23 mouse cellular contexts compared by ENCODE assay signal in genomic region chr3:154093745-154094322, GRCm38 (mm10).
DNase-seq lines count a peak whose midpoint lies in the region; ATAC-seq and TF ChIP-seq lines count a peak whose summit lies in the region.
"Had no signal": no experiment of that assay in that cellular context is flagged by ENCODE, and none has a peak within 500 bp of the region (broad histone marks: within the 10 kb centered on the region; RNA-seq: fewer than 3 reads in every experiment).

No protein-coding gene starts in this region.

- H3K9me3 ChIP-seq in kidney, embryonic 14.5 days (ENCODE audit: control insufficient read depth, low read length): peaks cover 5% of the 10 kb centered on the region; the same call in 1 of the 2 replicates
- H3K9me3 ChIP-seq in midbrain, embryonic 11.5 days (ENCODE audit: control insufficient read depth, low read length): no peaks in the 10 kb centered on the region
- no peaks in the 10 kb centered on the region for H3K9me3 ChIP-seq in midbrain, embryonic 13.5 days
- H3K9me3 ChIP-seq: embryonic facial prominence, embryonic 12.5 days; heart, embryonic 15.5 days; hindbrain, embryonic 13.5 days; midbrain, embryonic 12.5 days; neural tube, embryonic 15.5 days had no signal

- TF ChIP-seq CTCF in kidney, adult 2 months (conservative IDR thresholded peaks at IDR 0.05; ENCODE audit: insufficient read depth, insufficient read length, low read depth, low read length): no peak

- no peak overlapping the region for H3K27ac ChIP-seq in kidney, embryonic 14.5 days (ENCODE audit: low read depth, low read length)
- no peak overlapping the region for H3K27ac ChIP-seq in kidney, adult 2 months (ENCODE audit: insufficient read depth, low read depth, low read length)
- H3K27ac ChIP-seq in midbrain, embryonic 11.5 days (ENCODE audit: low read depth, low read length): no peak overlapping the region
- H3K27ac ChIP-seq in midbrain, embryonic 13.5 days: no peak overlapping the region
- H3K27ac ChIP-seq: embryonic facial prominence, embryonic 12.5 days; heart, embryonic 15.5 days; hindbrain, embryonic 13.5 days; midbrain, embryonic 12.5 days; neural tube, embryonic 15.5 days had no signal

- 35% methylated on average over 8 of the region's 8 CpGs for WGBS in kidney, embryonic 14.5 days
- WGBS in kidney, adult 2 months: 45% methylated on average over 8 of the region's 8 CpGs
- WGBS in midbrain, embryonic 11.5 days: 59% methylated on average over 8 of the region's 8 CpGs
- WGBS in midbrain, embryonic 13.5 days: 60% methylated on average over 8 of the region's 8 CpGs

- 0 out of 2 replicates have a peak, but pooled peaks cover 3% of the 10 kb centered on the region for H3K4me1 ChIP-seq in kidney, embryonic 14.5 days (ENCODE audit: control insufficient read depth, insufficient read depth, low read length)
- H3K4me1 ChIP-seq in kidney, adult 2 months (ENCODE audit: control insufficient read depth, insufficient read depth, low read length): no peaks in the 10 kb centered on the region
- no peaks in the 10 kb centered on the region for H3K4me1 ChIP-seq in midbrain, embryonic 11.5 days (ENCODE audit: control insufficient read depth, insufficient read depth, low read length)
- H3K4me1 ChIP-seq in midbrain, embryonic 13.5 days (replicated peaks): peaks cover 17% of the 10 kb centered on the region; the same call in 1 of the 2 replicates
- H3K4me1 ChIP-seq: midbrain, embryonic 12.5 days had no signal

- no peak overlapping the region for H3K4me3 ChIP-seq in kidney, embryonic 14.5 days (ENCODE audit: low read length)
- H3K4me3 ChIP-seq in kidney, adult 2 months (ENCODE audit: insufficient read depth, low read depth, low read length): no peak overlapping the region
- H3K4me3 ChIP-seq in midbrain, embryonic 11.5 days (ENCODE audit: low read depth, low read length): no peak overlapping the region
- no peak overlapping the region for H3K4me3 ChIP-seq in midbrain, embryonic 13.5 days (replicated peaks)
- H3K4me3 ChIP-seq: embryonic facial prominence, embryonic 12.5 days; heart, embryonic 15.5 days; hindbrain, embryonic 13.5 days; liver, embryonic 15.5 days; midbrain, embryonic 12.5 days; myocyte; neural tube, embryonic 15.5 days had no signal

- TF ChIP-seq POLR2A in kidney, adult 2 months (IDR thresholded peaks at IDR 0.05; ENCODE audit: low read depth, low read length): no peak

- H3K27me3 ChIP-seq in kidney, embryonic 14.5 days (ENCODE audit: control insufficient read depth, insufficient read depth, low read length): no peaks in the 10 kb centered on the region
- no peaks in the 10 kb centered on the region for H3K27me3 ChIP-seq in kidney, adult 2 months (replicated peaks; ENCODE audit: control insufficient read depth, insufficient read depth, low read length)
- no peaks in the 10 kb centered on the region for H3K27me3 ChIP-seq in midbrain, embryonic 11.5 days (ENCODE audit: control insufficient read depth, insufficient read depth, low read length)
- H3K27me3 ChIP-seq in midbrain, embryonic 13.5 days: no peaks in the 10 kb centered on the region
- H3K27me3 ChIP-seq: embryonic facial prominence, embryonic 12.5 days; heart, embryonic 15.5 days; hindbrain, embryonic 13.5 days; liver, embryonic 15.5 days; midbrain, embryonic 12.5 days; neural tube, embryonic 15.5 days had no signal

- peak; percentile 78 for ATAC-seq in kidney, embryonic 14.5 days (ENCODE audit: low FRiP score, low TSS enrichment)
- 0 out of 2 replicates have a peak, but pooled peaks have one; percentile 19 for ATAC-seq in midbrain, embryonic 11.5 days (ENCODE audit: low FRiP score)
- ATAC-seq in midbrain, embryonic 13.5 days: no peak
- ATAC-seq in erythroid progenitor cell, adult 5-6 weeks (replicated peaks; ENCODE audit: low FRiP score, poor library complexity, severe bottlenecking): no peak
- ATAC-seq: CD4-positive, CD25-positive, alpha-beta regulatory T cell, adult 4 months; intestine, postnatal 0 days had no signal

- DNase-seq in embryo, embryonic 9.5 days (ENCODE audit: extremely low spot score): peak; percentile 10
- DNase-seq in embryo, embryonic 10.5 days (ENCODE audit: low spot score): no peak
- no peak for DNase-seq in kidney, adult 2 months
- no peak for DNase-seq in midbrain, embryonic 11.5 days (ENCODE audit: low spot score, missing footprints)
- no peak for DNase-seq in gastrocnemius, postnatal 25 days
- DNase-seq: cerebellum, postnatal 10 days; gastrocnemius, postnatal 36 days; layer of hippocampus, postnatal 36 days; lung, postnatal 10 days; right cerebral cortex, postnatal 25 days had no signal

- no peak overlapping the region for H3K9ac ChIP-seq in kidney, embryonic 14.5 days (ENCODE audit: low read depth, low read length)
- H3K9ac ChIP-seq in midbrain, embryonic 11.5 days (ENCODE audit: low read length): no peak overlapping the region
- no peak overlapping the region for H3K9ac ChIP-seq in midbrain, embryonic 13.5 days (replicated peaks)
- H3K9ac ChIP-seq: embryonic facial prominence, embryonic 12.5 days; heart, embryonic 15.5 days; hindbrain, embryonic 13.5 days; liver, embryonic 15.5 days; midbrain, embryonic 12.5 days; neural tube, embryonic 15.5 days had no signal

- no peaks in the 10 kb centered on the region for H3K36me3 ChIP-seq in kidney, embryonic 14.5 days (ENCODE audit: control insufficient read depth, insufficient read depth, low read length)
- no peaks in the 10 kb centered on the region for H3K36me3 ChIP-seq in kidney, adult 2 months (ENCODE audit: control insufficient read depth, insufficient read depth, low read length)
- H3K36me3 ChIP-seq in midbrain, embryonic 11.5 days (ENCODE audit: control insufficient read depth, insufficient read depth, low read length): no peaks in the 10 kb centered on the region
- H3K36me3 ChIP-seq in midbrain, embryonic 13.5 days: no peaks in the 10 kb centered on the region
- H3K36me3 ChIP-seq: embryonic facial prominence, embryonic 12.5 days; G1E; heart, embryonic 15.5 days; hindbrain, embryonic 13.5 days; liver, embryonic 15.5 days; midbrain, embryonic 12.5 days; neural tube, embryonic 15.5 days had no signal

- H3K4me2 ChIP-seq in kidney, embryonic 14.5 days (replicated peaks; ENCODE audit: low read depth, low read length): no peak overlapping the region
- H3K4me2 ChIP-seq in midbrain, embryonic 11.5 days: no peak overlapping the region
- H3K4me2 ChIP-seq in midbrain, embryonic 13.5 days (replicated peaks): no peak overlapping the region
- H3K4me2 ChIP-seq: embryonic facial prominence, embryonic 12.5 days; heart, embryonic 15.5 days; hindbrain, embryonic 13.5 days; midbrain, embryonic 12.5 days; neural tube, embryonic 15.5 days had no signal

Comparison
In these comparisons a context has a peak if more than half of its experiments do, and no peak if none do; other contexts are left out.
1. ATAC-seq: peak in kidney, embryonic 14.5 days (single experiment) and midbrain, embryonic 11.5 days (single experiment); none in midbrain, embryonic 13.5 days (single experiment) and erythroid progenitor cell, adult 5-6 weeks (single experiment).